Mouse (Mus musculus): ENCODE measurements around the gene Ccdc169. TPM values are rescaled to one million over a fixed set of nuclear protein-coding genes. Genes with fewer than 3 reads are reported as not detected.
A peak's percentile ranks its signal among the peaks of the same experiment; 100 is the strongest.

The Ccdc169 gene
- total RNA-seq (2014; fragmentation: Nextera tagmentation) (0.21 TPM in 1 of 2 replicates, not detected in the other), total RNA-seq (2017) (0.41 TPM in 1 of 2 replicates, not detected in the other)

GRCm38 (mm10) chr3:55137039-55137438, at the start of gene Ccdc169:
Ccdc169 (plus strand) TSS chr3:55137339.
- ATAC-seq (replicated peaks; ENCODE audit: poor library complexity, severe bottlenecking): no peak

GRCm38 (mm10) chr3:55087360-55087759, 49.8 kb upstream of the Ccdc169 start:
- no peak for ATAC-seq (replicated peaks; ENCODE audit: poor library complexity, severe bottlenecking)

GRCm38 (mm10) chr3:55088359-55088758, 48.8 kb upstream of the Ccdc169 start:
- no peak for ATAC-seq (replicated peaks; ENCODE audit: poor library complexity, severe bottlenecking)

- ATAC-seq (replicated peaks; ENCODE audit: poor library complexity, severe bottlenecking): no peak
Observed at GRCm38 (mm10) chr3:55088843-55089242, 48.3 kb upstream of the Ccdc169 start.

- ATAC-seq (replicated peaks; ENCODE audit: poor library complexity, severe bottlenecking): no peak
Observed at GRCm38 (mm10) chr3:55089291-55089690, 47.8 kb upstream of the Ccdc169 start.

- ATAC-seq (replicated peaks; ENCODE audit: poor library complexity, severe bottlenecking): no peak
Observed at GRCm38 (mm10) chr3:55093161-55093560, 44.0 kb upstream of the Ccdc169 start.

GRCm38 (mm10) chr3:55095968-55096654, 41.0 kb upstream of the Ccdc169 start:
- no peak for ATAC-seq (replicated peaks; ENCODE audit: poor library complexity, severe bottlenecking)

GRCm38 (mm10) chr3:55096655-55097005, 40.5 kb upstream of the Ccdc169 start:
- no peak for ATAC-seq (replicated peaks; ENCODE audit: poor library complexity, severe bottlenecking)

- no peak for ATAC-seq (replicated peaks; ENCODE audit: poor library complexity, severe bottlenecking)
Observed at GRCm38 (mm10) chr3:55097186-55097585, 40.0 kb upstream of the Ccdc169 start.

GRCm38 (mm10) chr3:55098014-55098413, 39.1 kb upstream of the Ccdc169 start:
- no peak for ATAC-seq (replicated peaks; ENCODE audit: poor library complexity, severe bottlenecking)

- no peak for ATAC-seq (replicated peaks; ENCODE audit: poor library complexity, severe bottlenecking)
Observed at GRCm38 (mm10) chr3:55098990-55099389, 38.1 kb upstream of the Ccdc169 start.

- ATAC-seq (replicated peaks; ENCODE audit: poor library complexity, severe bottlenecking): no peak; the same call in 1 of the 2 replicates
Observed at GRCm38 (mm10) chr3:55101092-55101491, 36.0 kb upstream of the Ccdc169 start.

- ATAC-seq (replicated peaks; ENCODE audit: poor library complexity, severe bottlenecking): no peak
Observed at GRCm38 (mm10) chr3:55105372-55106023, 31.6 kb upstream of the Ccdc169 start.

- ATAC-seq (replicated peaks; ENCODE audit: poor library complexity, severe bottlenecking): no peak
Observed at GRCm38 (mm10) chr3:55106051-55106450, 31.1 kb upstream of the Ccdc169 start.

GRCm38 (mm10) chr3:55109097-55109496, 28.0 kb upstream of the Ccdc169 start:
- ATAC-seq (replicated peaks; ENCODE audit: poor library complexity, severe bottlenecking): no peak

GRCm38 (mm10) chr3:55111935-55112709, 25.0 kb upstream of the Ccdc169 start, which contains the start of gene Spg20:
Spg20 (plus strand) TSS chr3:55112108.
- peak; percentile 97 for ATAC-seq (replicated peaks; ENCODE audit: poor library complexity, severe bottlenecking)

- ATAC-seq (replicated peaks; ENCODE audit: poor library complexity, severe bottlenecking): peak; percentile 10
Observed at GRCm38 (mm10) chr3:55112710-55113415, 24.3 kb upstream of the Ccdc169 start.

GRCm38 (mm10) chr3:55114313-55115065, 22.6 kb upstream of the Ccdc169 start:
- ATAC-seq (replicated peaks; ENCODE audit: poor library complexity, severe bottlenecking): no peak

GRCm38 (mm10) chr3:55115071-55115470, 22.1 kb upstream of the Ccdc169 start:
- ATAC-seq (replicated peaks; ENCODE audit: poor library complexity, severe bottlenecking): no peak

GRCm38 (mm10) chr3:55115989-55116388, 21.1 kb upstream of the Ccdc169 start:
- ATAC-seq (replicated peaks; ENCODE audit: poor library complexity, severe bottlenecking): no peak

All from granulocyte monocyte progenitor cell, adult 5-6 weeks (primary cell).